Mouse (Mus musculus) gastrocnemius, adult 8-10 months (tissue): Measurements from ENCODE around the gene Ppp1cc. TPM values are rescaled to one million over a fixed set of nuclear protein-coding genes. Genes with fewer than 3 reads are reported as not detected.
A peak's percentile ranks its signal among the peaks of the same experiment; 100 is the strongest.

Experiments used
- DNase-seq, 2 experiments: peaks; one replicate each; pipeline ENCODE4 v3.0.0; 2022; ENCODE audit warnings: low spot score in 2 of 2
- total RNA-seq, 4 experiments: library from RNA; stranded (reverse); gene quantifications; 2 replicates each; pipeline ENCODE4 v1.2.4; 2022

The Ppp1cc gene
- 100 to 1,000 TPM; 108 to 221 (median 143) TPM for total RNA-seq

GRCm38 (mm10) chr5:122157827-122158381 is at the start of gene Ppp1cc:
Gene Ppp1cc (plus strand): TSS chr5:122158278.
- DNase-seq = peak; percentile 83 to 87

- no peak for DNase-seq
Measured at GRCm38 (mm10) chr5:122109325-122110060, 48.6 kb upstream of the Ppp1cc start.

GRCm38 (mm10) chr5:122110625-122111024 is 47.5 kb upstream of the Ppp1cc start:
- DNase-seq = no peak

GRCm38 (mm10) chr5:122111091-122111932 is 46.8 kb upstream of the Ppp1cc start:
- no peak for DNase-seq

- DNase-seq = no peak
Measured at GRCm38 (mm10) chr5:122111933-122112248, 46.2 kb upstream of the Ppp1cc start.

GRCm38 (mm10) chr5:122113450-122113849 is 44.6 kb upstream of the Ppp1cc start:
- no peak for DNase-seq

- no peak for DNase-seq
Measured at GRCm38 (mm10) chr5:122114176-122114575, 43.9 kb upstream of the Ppp1cc start.

- no peak for DNase-seq
Measured at GRCm38 (mm10) chr5:122115266-122115763, 42.8 kb upstream of the Ppp1cc start.

GRCm38 (mm10) chr5:122116243-122116642 is 41.8 kb upstream of the Ppp1cc start:
- DNase-seq = no peak

GRCm38 (mm10) chr5:122125211-122125760 is 32.8 kb upstream of the Ppp1cc start:
- no peak for DNase-seq

- DNase-seq = peak; percentile 43 to 61
Measured at GRCm38 (mm10) chr5:122129068-122129655, 28.9 kb upstream of the Ppp1cc start.

- DNase-seq = no peak
Measured at GRCm38 (mm10) chr5:122130341-122130998, 27.6 kb upstream of the Ppp1cc start.

GRCm38 (mm10) chr5:122131076-122132051 is 26.7 kb upstream of the Ppp1cc start:
- peak; percentile 71 to 82 for DNase-seq

- DNase-seq = no peak
Measured at GRCm38 (mm10) chr5:122132167-122133049, 25.7 kb upstream of the Ppp1cc start.

- DNase-seq = no peak
Measured at GRCm38 (mm10) chr5:122133050-122133389, 25.1 kb upstream of the Ppp1cc start.

- no peak for DNase-seq
Measured at GRCm38 (mm10) chr5:122134395-122135289, 23.4 kb upstream of the Ppp1cc start.

GRCm38 (mm10) chr5:122135290-122135882 is 22.7 kb upstream of the Ppp1cc start:
- DNase-seq = no peak
